In the genomic region with DNA sequence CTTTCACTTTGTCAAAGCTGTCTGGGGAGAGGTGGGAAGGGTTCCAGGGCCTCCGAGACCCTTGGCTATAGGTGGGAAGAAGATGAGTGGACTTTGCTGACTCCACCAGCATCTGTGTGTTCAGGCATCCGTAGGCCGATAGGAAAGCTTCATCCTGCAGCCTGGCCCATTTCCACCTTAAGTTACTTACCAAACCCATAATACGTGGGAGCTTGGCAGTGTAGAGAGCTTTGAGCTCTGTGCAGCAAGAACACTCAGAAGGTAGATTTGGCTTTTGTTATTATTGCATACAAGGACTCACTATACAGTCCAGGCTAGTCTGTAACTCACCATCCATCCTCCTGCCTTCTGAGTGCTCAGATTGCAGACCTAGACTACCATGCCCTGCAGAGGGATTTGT, we compare ENCODE assay signal across 21 mouse cellular contexts.
A peak's percentile ranks its signal among the peaks of the same experiment; 100 is the strongest.
DNase-seq lines count a peak whose midpoint lies in the region; ATAC-seq and TF ChIP-seq lines count a peak whose summit lies in the region.
"Had no signal": no experiment of that assay in that cellular context is flagged by ENCODE, and none has a peak within 500 bp of the region (broad histone marks: within the 10 kb centered on the region; RNA-seq: fewer than 3 reads in every experiment).

No protein-coding gene starts in this region.

- H3K9me3 ChIP-seq in embryonic facial prominence, embryonic 15.5 days (replicated peaks): no peaks in the 10 kb centered on the region
- no peaks in the 10 kb centered on the region for H3K9me3 ChIP-seq in limb, embryonic 14.5 days (ENCODE audit: control insufficient read depth, low read length)
- H3K9me3 ChIP-seq: forebrain, embryonic 10.5 days; heart, embryonic 12.5 days; hindbrain, embryonic 10.5 days; intestine, embryonic 15.5 days had no signal

- H3K9ac ChIP-seq in embryonic facial prominence, embryonic 15.5 days: no peak overlapping the region
- H3K9ac ChIP-seq in limb, embryonic 14.5 days (ENCODE audit: low read depth, low read length, severe bottlenecking): peak overlapping the region; percentile 40; the same call in 1 of the 2 replicates
- H3K9ac ChIP-seq: heart, embryonic 12.5 days; hindbrain, embryonic 14.5 days; intestine, embryonic 15.5 days had no signal

- 48% methylated on average over 4 of the region's 4 CpGs for WGBS in embryonic facial prominence, embryonic 15.5 days
- WGBS in limb, embryonic 14.5 days: 57% methylated on average over 4 of the region's 4 CpGs

- H3K27ac ChIP-seq in embryonic facial prominence, embryonic 15.5 days (replicated peaks): peak overlapping the region; percentile 39; the same call in 1 of the 2 replicates
- H3K27ac ChIP-seq in limb, embryonic 14.5 days (replicated peaks; ENCODE audit: low read depth, low read length): peak overlapping the region; percentile 76
- H3K27ac ChIP-seq: forebrain, embryonic 10.5 days; hindbrain, embryonic 10.5 days; hindbrain, embryonic 14.5 days; intestine, embryonic 15.5 days had no signal

- no peak for DNase-seq in frontal cortex, postnatal 25 days (ENCODE audit: low spot score in 2 of 2)
- peak; percentile 52 for DNase-seq in brain, adult 2 months (ENCODE audit: low read depth, low spot score)
- no peak for DNase-seq in limb, embryonic 14.5 days (ENCODE audit: low spot score)
- no peak for DNase-seq in Muller cell, postnatal 12 days (ENCODE audit: inconsistent ontology term)
- DNase-seq in cerebellum, adult 8-10 months: no peak
- DNase-seq in ovary, postnatal 36 days (ENCODE audit: low spot score): no peak
- DNase-seq: adrenal gland, adult 8-10 months; adrenal gland, postnatal 36 days; cerebellum, adult 11 months; cerebellum, adult 9-10 months; cerebellum, postnatal 25 days; gastrocnemius, postnatal 14 days had no signal

- no peaks in the 10 kb centered on the region for H3K4me1 ChIP-seq in embryonic facial prominence, embryonic 15.5 days
- H3K4me1 ChIP-seq in limb, embryonic 14.5 days (ENCODE audit: control insufficient read depth, insufficient read depth, low read length): no peaks in the 10 kb centered on the region
- H3K4me1 ChIP-seq: hindbrain, embryonic 10.5 days; intestine, embryonic 15.5 days had no signal

- peak overlapping the region; percentile 32 for H3K4me3 ChIP-seq in embryonic facial prominence, embryonic 15.5 days (replicated peaks)
- H3K4me3 ChIP-seq in limb, embryonic 14.5 days (replicated peaks; ENCODE audit: low read length): peak overlapping the region; percentile 16; the same call in 1 of the 2 replicates
- H3K4me3 ChIP-seq: erythroblast, embryonic 14.5 days; forebrain, embryonic 10.5 days; heart, embryonic 12.5 days; hindbrain, embryonic 10.5 days; intestine, embryonic 15.5 days had no signal

- no peaks in the 10 kb centered on the region for H3K36me3 ChIP-seq in embryonic facial prominence, embryonic 15.5 days
- no peaks in the 10 kb centered on the region for H3K36me3 ChIP-seq in limb, embryonic 14.5 days (ENCODE audit: control insufficient read depth, insufficient read depth, low read length)
- H3K36me3 ChIP-seq: forebrain, embryonic 10.5 days; heart, embryonic 12.5 days; hindbrain, embryonic 10.5 days; intestine, embryonic 15.5 days had no signal

- H3K4me2 ChIP-seq in embryonic facial prominence, embryonic 15.5 days (replicated peaks): peak overlapping the region; percentile 34
- peak overlapping the region; percentile 38 for H3K4me2 ChIP-seq in limb, embryonic 14.5 days (replicated peaks; ENCODE audit: low read depth, low read length, severe bottlenecking)
- H3K4me2 ChIP-seq: heart, embryonic 12.5 days; hindbrain, embryonic 14.5 days; intestine, embryonic 15.5 days had no signal

- ATAC-seq in frontal cortex, adult (ENCODE audit: low TSS enrichment): peak; percentile 80
- no peak for ATAC-seq in embryonic facial prominence, embryonic 15.5 days (ENCODE audit: insufficient number of reproducible peaks, low FRiP score, low TSS enrichment, low read depth)
- ATAC-seq in limb, embryonic 14.5 days (ENCODE audit: low FRiP score, low read depth): no peak
- ATAC-seq: forebrain, embryonic 14.5 days; intestine, embryonic 15.5 days had no signal

- H3K27me3 ChIP-seq in embryonic facial prominence, embryonic 15.5 days: 0 out of 2 replicates have a peak, but pooled peaks cover 3% of the 10 kb centered on the region
- peaks cover 5% of the 10 kb centered on the region; the same call in 1 of the 2 replicates for H3K27me3 ChIP-seq in limb, embryonic 14.5 days (ENCODE audit: control insufficient read depth, insufficient read depth, low read length)
- H3K27me3 ChIP-seq: intestine, embryonic 15.5 days had no signal

- no peak for TF ChIP-seq POLR2A in limb, embryonic 14.5 days (IDR thresholded peaks at IDR 0.05; ENCODE audit: borderline replicate concordance, extremely low read depth, insufficient read depth, insufficient read length)
